Mouse (Mus musculus) inflammation-experienced regulatory T-cells, adult 6 months (primary cell): ENCODE data around the gene Mrps18a. TPM values are rescaled to one million over a fixed set of nuclear protein-coding genes. Genes with fewer than 3 reads are reported as not detected.

Experiments
- ATAC-seq: one replicate; pipeline ENCODE4 v1.8.0; 2017
- polyA plus RNA-seq, 3 experiments: library from polyadenylated mRNA; unstranded; fragments of 100-300 nt; shearing (Covaris generic); gene quantifications; one replicate each; pipeline ENCODE4 v1.2.1; 2017

Mrps18a gene
- polyA plus RNA-seq, 3 experiments from 2014 or later, result 97.0 to 127 (median 110) TPM

- ATAC-seq, result peak; percentile 96
Measured at GRCm38 (mm10) chr17:46152847-46153782, 42.3 kb downstream of the Mrps18a start, which contains the start of gene Mad2l1bp. TSS of gene Mad2l1bp (minus strand) at chr17:46153553.

GRCm38 (mm10) chr17:46154336-46154735 lies 43.5 kb downstream of the Mrps18a start:
- no peak for ATAC-seq

GRCm38 (mm10) chr17:46156680-46157079 lies 45.9 kb downstream of the Mrps18a start:
- no peak for ATAC-seq

DNA sequence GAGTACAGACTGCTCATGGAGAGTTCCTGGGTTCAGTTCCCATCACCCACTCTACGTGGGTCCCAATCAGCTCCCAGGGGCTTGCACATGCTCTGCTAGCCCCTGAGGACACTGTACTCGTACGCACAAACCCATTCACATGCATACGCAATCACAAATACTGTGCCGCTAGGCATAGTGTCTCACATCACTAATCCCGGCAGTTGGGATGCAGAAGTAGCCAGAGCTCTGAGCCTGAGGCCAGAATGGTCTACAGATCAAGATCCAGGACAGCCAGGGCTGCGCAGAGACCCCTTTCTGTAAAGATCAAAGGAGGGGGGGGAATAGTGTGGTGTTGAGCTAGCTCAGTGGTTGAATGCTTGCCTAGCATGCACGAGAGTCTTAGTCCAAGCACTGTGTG lies 46.3 kb downstream of the Mrps18a start:
- no peak for ATAC-seq

DNA sequence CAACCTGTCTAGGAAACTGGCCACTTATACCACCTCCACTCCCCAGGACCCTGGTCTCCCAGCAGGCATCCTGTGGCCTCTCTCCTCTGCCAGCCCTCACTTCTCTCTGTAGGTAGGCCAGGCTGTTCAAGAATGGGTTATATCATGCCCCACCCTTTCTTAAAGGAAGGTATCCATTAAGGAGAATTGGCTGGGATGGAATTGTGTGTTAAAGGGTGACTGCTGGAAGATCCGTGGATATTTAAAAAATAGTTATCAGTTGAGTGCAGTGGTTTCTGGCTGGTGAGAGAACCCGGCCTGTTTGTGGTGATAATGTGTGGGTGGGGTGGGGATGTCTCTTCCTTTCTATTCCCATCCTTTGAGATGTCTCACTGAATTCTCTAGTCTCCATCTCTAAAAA lies 48.5 kb downstream of the Mrps18a start:
- ATAC-seq, result no peak

DNA sequence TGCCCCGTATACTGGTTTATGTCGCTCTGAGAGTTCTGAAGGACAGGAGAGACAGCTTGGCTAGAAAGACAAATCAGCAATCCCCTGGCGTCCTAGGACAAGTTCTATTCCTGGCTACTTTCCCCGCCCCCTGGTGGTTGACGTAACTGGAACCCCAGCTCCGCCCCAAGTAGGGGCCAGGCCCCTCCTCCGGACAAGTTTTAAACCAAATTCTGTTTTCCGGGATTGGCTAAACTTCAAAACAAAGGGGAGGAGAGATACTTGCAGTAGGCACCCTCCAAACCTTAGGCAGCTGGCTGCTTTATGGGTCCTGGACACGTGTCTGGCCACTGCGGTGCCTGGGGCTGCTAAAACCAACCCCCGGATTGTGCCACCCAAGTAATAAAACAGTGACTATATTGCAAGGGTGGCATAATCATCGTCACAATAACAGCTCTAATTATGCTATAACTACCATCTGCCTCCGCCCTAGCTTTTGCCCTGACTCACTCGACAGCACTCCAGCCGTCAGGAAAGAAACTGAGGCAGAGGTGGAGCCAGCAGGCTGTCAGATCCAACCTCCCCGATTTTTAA lies 49.4 kb downstream of the Mrps18a start:
- ATAC-seq, result peak; percentile 52

- peak; percentile 88 for ATAC-seq
Measured at GRCm38 (mm10) chr17:46160686-46161085, 49.9 kb downstream of the Mrps18a start, which contains the start of gene Gtpbp2. TSS of gene Gtpbp2 (plus strand) at chr17:46161032.

DNA sequence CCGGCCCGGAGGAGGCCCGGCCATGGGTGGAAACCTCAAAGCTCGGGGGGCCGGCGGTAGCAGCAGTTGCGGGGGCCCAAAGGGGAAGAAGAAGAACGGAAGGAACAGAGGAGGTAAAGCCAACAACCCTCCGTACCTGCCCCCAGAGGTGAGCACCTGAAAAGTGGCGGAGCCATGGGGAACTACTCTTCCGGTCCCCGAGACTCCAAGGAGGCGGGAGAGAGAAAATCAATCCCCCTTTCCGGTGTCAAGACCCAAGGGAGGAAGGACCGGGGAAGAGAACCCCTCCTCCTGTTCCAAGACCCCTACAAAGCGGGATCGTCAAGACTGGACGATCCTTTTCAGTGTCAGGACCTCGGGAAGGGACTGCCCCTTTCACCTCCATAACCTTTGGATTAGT lies 50.4 kb downstream of the Mrps18a start:
- no peak for ATAC-seq

DNA sequence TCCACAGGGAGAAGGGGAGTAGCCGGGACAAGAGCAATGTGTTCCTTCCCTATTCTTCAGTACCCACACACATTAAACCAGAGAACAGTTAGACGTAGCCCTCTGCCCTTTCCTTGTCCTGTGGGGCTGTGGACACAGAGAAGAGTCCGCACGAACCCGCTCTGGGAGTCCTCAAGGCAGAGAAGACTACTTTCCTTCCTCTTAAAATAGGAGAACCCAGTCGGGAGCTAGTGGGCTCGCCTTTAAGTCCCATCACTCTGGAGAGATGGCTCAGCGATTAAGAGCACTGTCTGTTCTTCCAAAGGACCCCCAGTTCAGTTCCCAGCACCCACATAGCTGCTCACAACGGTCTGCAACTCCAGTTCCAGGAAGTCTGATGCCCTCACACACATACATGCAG lies 50.9 kb downstream of the Mrps18a start:
- ATAC-seq, result no peak

DNA sequence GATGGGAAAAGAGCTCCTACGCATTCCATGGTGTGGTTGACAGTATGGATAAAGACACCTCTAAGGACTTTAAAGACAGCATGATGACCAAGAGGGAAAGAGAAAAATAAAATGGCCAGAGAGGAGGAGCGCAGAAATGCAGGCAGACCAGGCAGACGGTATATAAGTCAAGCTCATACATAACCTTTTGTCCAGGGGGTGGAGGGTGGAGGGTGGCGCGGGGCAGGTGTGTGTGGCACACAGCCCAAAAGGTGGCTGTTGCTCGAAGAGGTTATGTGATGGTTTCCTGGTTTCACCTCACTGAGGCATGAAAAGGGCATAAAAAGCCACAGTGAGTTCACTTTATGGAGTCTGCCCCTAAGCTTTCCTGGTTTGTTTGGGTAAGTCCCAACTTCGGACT lies 51.8 kb downstream of the Mrps18a start:
- ATAC-seq, result no peak

DNA sequence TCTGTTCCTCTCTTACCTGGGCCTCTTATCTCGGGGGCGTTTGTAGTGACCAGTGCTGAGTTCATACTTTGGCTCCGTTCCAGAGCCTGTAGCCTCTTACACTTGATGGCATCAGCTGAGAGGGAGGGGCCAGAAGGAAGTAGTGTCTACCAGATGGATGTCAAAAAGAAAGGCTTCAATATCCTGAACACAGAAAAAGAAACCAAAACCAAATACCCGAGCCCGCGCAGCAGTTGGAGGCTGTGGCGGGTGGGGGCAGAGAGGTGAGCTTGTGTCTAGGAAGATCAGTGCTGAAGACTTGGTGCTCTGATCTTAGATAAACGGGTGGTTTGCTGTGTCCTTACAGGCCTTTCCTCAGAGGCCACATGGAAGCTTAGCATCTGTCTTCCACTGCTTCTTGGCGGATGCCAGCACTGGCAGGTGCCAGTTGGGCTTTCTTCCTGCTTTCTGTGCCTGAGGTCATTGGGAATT lies 52.2 kb downstream of the Mrps18a start:
- peak; percentile 56 for ATAC-seq

DNA sequence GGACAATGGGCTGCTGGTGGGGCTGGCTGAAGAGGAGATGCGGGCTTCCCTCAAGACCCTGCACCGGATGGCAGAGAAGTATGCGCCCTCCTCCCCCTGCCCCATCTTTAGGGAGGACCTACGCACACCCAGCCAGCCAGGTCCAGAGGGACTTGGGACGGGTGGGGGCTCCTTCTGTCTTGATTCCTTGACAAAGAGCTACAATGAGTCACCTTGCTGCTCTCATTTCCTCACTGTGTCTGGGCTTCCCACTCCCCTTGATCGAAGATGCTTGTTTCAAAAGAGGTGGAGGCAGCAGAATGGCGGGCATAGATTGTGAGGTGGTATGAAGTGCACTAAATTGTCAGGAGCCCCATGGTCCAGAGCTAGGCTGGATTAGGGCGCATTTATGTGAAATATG lies 53.5 kb downstream of the Mrps18a start:
- no peak for ATAC-seq

- ATAC-seq, result no peak
Measured at GRCm38 (mm10) chr17:46164791-46165190, 54.0 kb downstream of the Mrps18a start.

DNA sequence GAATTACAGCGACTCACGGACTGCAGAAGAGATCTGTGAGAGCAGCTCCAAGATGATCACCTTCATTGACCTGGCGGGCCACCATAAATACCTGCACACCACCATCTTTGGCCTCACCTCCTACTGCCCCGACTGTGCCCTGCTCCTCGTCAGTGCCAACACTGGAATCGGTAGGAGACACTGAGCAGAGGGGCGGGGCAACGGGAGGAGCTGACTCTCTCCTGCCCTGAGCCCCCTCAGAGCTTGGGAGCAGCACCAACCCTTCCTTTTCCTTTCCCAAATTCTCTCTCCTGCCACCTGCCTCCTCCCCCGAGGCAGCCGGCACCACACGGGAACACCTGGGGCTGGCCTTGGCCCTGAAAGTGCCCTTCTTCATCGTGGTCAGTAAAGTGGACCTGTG lies 54.7 kb downstream of the Mrps18a start:
- ATAC-seq, result no peak

GRCm38 (mm10) chr17:46166270-46166669 lies 55.5 kb downstream of the Mrps18a start:
- ATAC-seq, result no peak

DNA sequence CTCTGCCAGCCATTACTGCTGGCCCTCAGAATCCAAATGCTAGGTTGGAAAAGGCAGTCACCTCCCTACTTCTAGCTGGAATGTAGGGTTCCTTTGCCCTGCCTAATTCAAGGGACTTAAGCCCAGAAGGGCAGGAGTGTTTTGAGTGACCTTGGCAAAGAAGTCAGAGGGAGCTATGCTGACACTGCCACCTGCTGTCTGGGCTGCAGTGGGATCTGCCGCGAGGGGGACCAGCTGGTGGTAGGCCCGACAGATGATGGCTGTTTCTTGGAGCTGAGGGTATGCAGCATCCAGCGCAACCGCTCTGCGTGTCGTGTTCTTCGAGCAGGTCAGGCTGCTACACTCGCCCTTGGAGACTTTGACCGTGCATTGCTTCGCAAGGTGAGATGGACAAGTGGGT lies 56.2 kb downstream of the Mrps18a start:
- no peak for ATAC-seq

DNA sequence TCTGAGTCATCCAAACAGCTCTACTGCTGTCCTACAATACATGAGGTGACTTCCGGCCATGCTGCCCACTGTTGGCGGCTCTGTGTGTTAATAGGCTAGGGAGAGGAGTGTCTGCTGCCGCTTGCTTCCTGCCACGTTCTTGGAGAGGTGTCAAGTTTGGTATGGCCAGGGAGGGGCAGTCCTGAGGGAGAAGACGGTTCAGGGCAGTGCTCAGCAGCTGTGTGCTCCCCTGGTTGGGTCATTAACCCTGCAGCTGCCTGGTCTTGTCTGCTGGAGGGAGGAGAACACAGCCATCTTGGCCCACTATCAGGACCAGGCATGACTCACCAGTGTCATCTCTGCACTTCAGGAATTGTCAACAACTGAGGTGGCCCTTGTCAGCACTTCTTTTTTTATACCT lies 57.5 kb downstream of the Mrps18a start:
- ATAC-seq, result no peak

GRCm38 (mm10) chr17:46168768-46169167 lies 58.0 kb downstream of the Mrps18a start:
- no peak for ATAC-seq

GRCm38 (mm10) chr17:46170538-46170937 lies 59.8 kb downstream of the Mrps18a start:
- peak; percentile 80 for ATAC-seq
